Mouse (Mus musculus) lung, embryonic 16.5 days (tissue): Measurements from ENCODE around the gene Zfp276. TPM values are rescaled to one million over a fixed set of nuclear protein-coding genes. Genes with fewer than 3 reads are reported as not detected.
"Not testable (repeated sequence)": the region's sequence is repeated elsewhere in the genome, so short reads cannot be mapped to it uniquely, and the experiment has no call there.

ENCODE experiments used
- ATAC-seq: fragments of 200-750 bp; cut with Nextera tagmentation; 2 replicates; pipeline ENCODE4 v1.8.0; 2017; ENCODE audit warnings: low read depth, mild to moderate bottlenecking, moderate library complexity
- H3K27ac ChIP-seq: fragments of 300-500 bp; sonication (generic); 2 replicates; pipeline ENCODE4 v1.5.1; 2014; ENCODE audit warnings: mild to moderate bottlenecking, control low read depth, low read length
- H3K27me3 ChIP-seq: fragments of 300-500 bp; sonication (generic); 2 replicates; pipeline ENCODE4 v1.6.1; 2014; ENCODE audit warnings: low read depth, low read length, mixed read lengths; ENCODE audit not compliant: control insufficient read depth, insufficient read depth
- H3K36me3 ChIP-seq: fragments of 300-500 bp; sonication (generic); 2 replicates; pipeline ENCODE4 v1.6.1; 2014; ENCODE audit warnings: low read length; ENCODE audit not compliant: control insufficient read depth, insufficient read depth
- H3K4me1 ChIP-seq: fragments of 300-500 bp; sonication (generic); replicated peaks from 2 replicates; pipeline ENCODE4 v1.6.1; 2014; ENCODE audit warnings: low read length, mixed read lengths; ENCODE audit not compliant: control insufficient read depth, insufficient read depth
- H3K4me2 ChIP-seq: fragments of 300-500 bp; sonication (generic); 2 replicates; pipeline ENCODE4 v1.6.1; 2014; ENCODE audit warnings: low read depth, low read length, control low read depth
- H3K4me3 ChIP-seq: fragments of 300-500 bp; sonication (generic); 2 replicates; pipeline ENCODE4 v1.5.1; 2014; ENCODE audit warnings: mild to moderate bottlenecking, low read length, control low read depth
- H3K9ac ChIP-seq: fragments of 300-500 bp; sonication (generic); 2 replicates; pipeline ENCODE4 v1.6.1; 2014; ENCODE audit warnings: low read length, control low read depth
- H3K9me3 ChIP-seq: fragments of 300-500 bp; sonication (generic); 2 replicates; pipeline ENCODE4 v1.6.1; 2016; ENCODE audit warnings: low read length; ENCODE audit not compliant: control insufficient read depth
- WGBS: fragments of 180-500 bp; shearing (Covaris S2); extraction: QIAGEN DNeasy Blood & Tissue Kit; methylation state at CpG from one replicate; pipeline ENCODE4 v1.1.7; 2014; 5-methylcytosine and 5-hydroxymethylcytosine counted together
- polyA plus RNA-seq: library from polyadenylated mRNA; unstranded; fragments of >200 nt; fragmentation: Nextera tagmentation; extraction: Ambion mirVana; gene quantifications from 2 replicates; pipeline ENCODE4 v1.2.1, GENCODE M21; 2015

The Zfp276 gene
- polyA plus RNA-seq, 1 experiment from 2014 or later, result 23.1 TPM

GRCm38 (mm10) chr8:123230326-123230725, 23.7 kb upstream of the Zfp276 start:
- H3K27ac ChIP-seq, H3K4me2 ChIP-seq, ATAC-seq, H3K4me3 ChIP-seq, H3K27me3 ChIP-seq, H3K36me3 ChIP-seq, H3K9me3 ChIP-seq, H3K4me1 ChIP-seq, H3K9ac ChIP-seq: not testable (repeated sequence)
- WGBS, result 83% methylated on average over 10 of the region's 11 CpGs

- no peaks in the 10 kb centered on the region for H3K9me3 ChIP-seq
- no peak for ATAC-seq
- no peak overlapping the region for H3K4me3 ChIP-seq
- H3K4me2 ChIP-seq, result no peak overlapping the region
- H3K27ac ChIP-seq, result no peak overlapping the region
- H3K9ac ChIP-seq, result no peak overlapping the region
- H3K36me3 ChIP-seq, result peaks cover 3% of the 10 kb centered on the region; the same call in 1 of the 2 replicates
- H3K4me1 ChIP-seq, result peaks cover 8% of the 10 kb centered on the region
- peaks cover 3% of the 10 kb centered on the region for H3K27me3 ChIP-seq
- 33% methylated on average over 5 of the region's 5 CpGs for WGBS
These were observed 22.3 kb upstream of the Zfp276 start for GRCm38 (mm10) chr8:123231742-123232141.

DNA sequence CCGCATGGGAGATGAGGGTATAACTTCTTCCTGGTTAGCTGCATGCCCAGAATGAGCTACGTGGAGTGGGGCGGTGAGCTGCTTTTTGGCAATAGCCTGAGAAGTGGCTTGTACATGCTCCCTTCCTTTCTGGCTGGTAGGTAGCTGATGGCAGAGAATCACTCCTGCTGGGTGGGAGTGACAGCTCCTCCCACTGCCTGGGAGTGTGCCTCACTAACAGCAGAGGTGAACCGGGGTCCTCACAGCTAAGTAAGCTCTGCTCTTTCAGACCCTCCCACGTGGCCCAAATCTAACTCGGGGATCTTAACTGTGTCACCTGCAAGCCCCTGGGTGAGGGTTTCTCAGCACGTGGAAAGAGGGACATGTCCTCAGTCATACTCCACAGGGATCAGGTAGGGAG, 21.4 kb upstream of the Zfp276 start:
- peaks cover 8% of the 10 kb centered on the region for H3K4me1 ChIP-seq
- no peak overlapping the region for H3K4me2 ChIP-seq
- no peaks in the 10 kb centered on the region for H3K36me3 ChIP-seq
- WGBS, result 29% methylated on average over 7 of the region's 7 CpGs
- H3K27me3 ChIP-seq, result peaks cover 3% of the 10 kb centered on the region
- H3K27ac ChIP-seq, result no peak overlapping the region
- H3K9me3 ChIP-seq, result no peaks in the 10 kb centered on the region
- ATAC-seq, result no peak
- H3K4me3 ChIP-seq, result no peak overlapping the region
- no peak overlapping the region for H3K9ac ChIP-seq

GRCm38 (mm10) chr8:123233300-123233699, 20.7 kb upstream of the Zfp276 start:
- Histone ChIP-seq H3K9me3 (no peaks in the 10 kb centered on the region), H3K9ac (no peak overlapping the region), H3K36me3 (no peaks in the 10 kb centered on the region), H3K4me3 (no peak overlapping the region), H3K27ac (no peak overlapping the region), H3K27me3 (peaks cover 3% of the 10 kb centered on the region), H3K4me2 (no peak overlapping the region), H3K4me1 (peaks cover 8% of the 10 kb centered on the region)
- ATAC-seq, result no peak
- 52% methylated on average over 12 of the region's 13 CpGs for WGBS

DNA sequence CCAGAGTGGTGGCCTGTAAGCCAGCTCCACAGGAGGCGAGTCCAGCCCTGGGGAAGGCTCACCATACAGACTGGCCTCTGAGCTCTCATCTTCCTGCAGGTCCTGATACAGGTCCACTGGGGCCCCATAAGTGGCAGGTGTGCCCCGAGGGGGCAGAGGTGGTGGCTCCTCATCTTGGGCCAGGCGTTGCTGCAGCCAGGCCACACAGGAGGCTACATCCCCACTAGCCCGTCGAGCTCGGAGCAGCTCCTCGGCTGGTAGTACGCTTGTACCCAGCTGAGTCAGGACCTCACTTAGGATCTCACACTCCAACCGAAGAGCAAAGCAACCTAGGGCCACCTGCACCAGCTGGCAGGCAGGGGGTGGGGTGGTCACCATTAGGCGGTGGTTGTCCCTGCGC, 20.2 kb upstream of the Zfp276 start:
- Histone ChIP-seq H3K4me1 (peaks cover 8% of the 10 kb centered on the region), H3K9me3 (no peaks in the 10 kb centered on the region), H3K27me3 (peaks cover 3% of the 10 kb centered on the region), H3K4me3 (no peak overlapping the region), H3K27ac (no peak overlapping the region), H3K4me2 (no peak overlapping the region), H3K9ac (no peak overlapping the region), H3K36me3 (no peaks in the 10 kb centered on the region)
- no peak for ATAC-seq
- 69% methylated on average over 11 of the region's 11 CpGs for WGBS

- no peak overlapping the region for H3K27ac ChIP-seq
- no peaks in the 10 kb centered on the region for H3K36me3 ChIP-seq
- ATAC-seq, result 0 out of 2 replicates have a peak, but pooled peaks have one; percentile 11
- H3K27me3 ChIP-seq, result peaks cover 3% of the 10 kb centered on the region
- H3K4me2 ChIP-seq, result peak overlapping the region; percentile 91
- 24% methylated on average over 13 of the region's 13 CpGs for WGBS
- H3K4me1 ChIP-seq, result peaks cover 8% of the 10 kb centered on the region
- peak overlapping the region; percentile 73 for H3K9ac ChIP-seq
- H3K4me3 ChIP-seq, result peak overlapping the region; percentile 68
- no peaks in the 10 kb centered on the region for H3K9me3 ChIP-seq
These were observed 19.0 kb upstream of the Zfp276 start for GRCm38 (mm10) chr8:123234918-123235519.

DNA sequence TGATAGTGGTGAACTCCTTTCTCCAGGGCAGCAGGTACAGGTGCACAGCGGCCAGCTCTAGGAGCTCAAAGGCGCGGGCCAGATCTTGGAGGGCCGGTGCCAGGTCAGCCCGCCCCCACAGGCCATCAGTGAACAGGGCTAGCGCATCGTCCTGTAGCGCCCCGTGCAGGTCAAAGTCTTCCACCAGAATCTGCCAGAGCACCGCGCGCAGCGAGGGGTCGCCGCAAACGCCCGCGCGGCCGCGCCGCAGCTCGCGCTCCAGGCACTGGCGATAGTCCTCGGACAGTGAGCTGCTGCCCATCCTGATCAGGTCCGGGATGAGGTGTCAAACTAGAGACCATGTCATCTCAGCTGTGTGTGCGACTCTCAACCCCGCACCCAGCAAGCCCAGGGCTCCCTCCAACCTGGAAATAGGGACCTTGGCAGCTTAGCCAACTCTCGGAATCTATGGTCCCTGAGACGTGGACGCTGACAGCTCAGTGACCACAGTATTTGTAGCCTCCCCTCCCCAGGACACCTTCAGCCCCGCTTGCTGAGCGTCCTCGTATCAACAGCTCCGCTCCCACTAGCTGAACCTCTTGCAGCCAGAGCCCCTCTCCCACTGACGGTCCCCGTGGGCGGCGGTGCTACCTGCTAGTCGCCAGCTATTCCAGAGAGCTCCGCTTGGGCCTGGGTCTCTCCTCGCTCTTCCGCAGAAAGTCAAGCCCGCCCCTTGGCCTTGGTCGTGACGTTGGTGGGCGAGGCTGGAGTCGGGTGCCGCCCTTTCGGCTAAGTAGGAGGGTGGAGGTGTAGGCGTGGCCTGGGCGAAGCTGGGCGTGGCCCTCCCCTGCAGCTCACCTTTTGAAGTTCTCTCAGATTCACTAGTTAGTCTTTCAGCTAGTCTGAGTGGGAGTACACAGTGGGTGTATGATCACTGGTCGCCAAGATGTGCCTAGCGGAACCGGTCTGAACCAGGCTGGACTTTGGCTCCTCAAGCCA, 18.2 kb upstream of the Zfp276 start, which contains the start of gene Spata2l:
TSS of gene Spata2l (minus strand) at position 714 of the 978 bp plus-strand sequence.
- Histone ChIP-seq H3K9ac (peak within 1 kb of the TSS; percentile 73), H3K27ac (no peak within 1 kb of the TSS), H3K27me3 (peaks cover 3% of the 10 kb centered on the region), H3K9me3 (no peaks in the 10 kb centered on the region), H3K4me1 (peaks cover 8% of the 10 kb centered on the region), H3K4me2 (peak within 1 kb of the TSS; percentile 91), H3K36me3 (no peaks in the 10 kb centered on the region), H3K4me3 (peak within 1 kb of the TSS; percentile 68)
- 1% methylated on average over 57 of the region's 57 CpGs for WGBS
- peak; percentile 92 for ATAC-seq

- H3K4me3 ChIP-seq, result no peak overlapping the region
- 80% methylated on average over 10 of the region's 10 CpGs for WGBS
- no peaks in the 10 kb centered on the region for H3K27me3 ChIP-seq
These were observed 14.6 kb upstream of the Zfp276 start for GRCm38 (mm10) chr8:123239398-123239797.

More at GRCm38 (mm10) chr8:123239398-123239797, 14.6 kb upstream of the Zfp276 start:
- Histone ChIP-seq H3K9me3 (no peaks in the 10 kb centered on the region), H3K27ac (no peak overlapping the region), H3K4me2 (no peak overlapping the region), H3K4me1 (peaks cover 8% of the 10 kb centered on the region), H3K9ac (no peak overlapping the region), H3K36me3 (no peaks in the 10 kb centered on the region; the same call in none of the 2 replicates)
- ATAC-seq, result no peak
